Mouse (Mus musculus): ENCODE measurements around the gene Plagl2. TPM values are rescaled to one million over a fixed set of nuclear protein-coding genes. Genes with fewer than 3 reads are reported as not detected.

Gene Plagl2
- polyA plus RNA-seq, 1 experiment from 2014 or later: 14.8 TPM

- 63% methylated on average over 2 of the region's 2 CpGs for WGBS
- H3K36me3 ChIP-seq: peaks cover 99% of the 10 kb centered on the region
- H3K27ac ChIP-seq: no peak overlapping the region
- H3K4me1 ChIP-seq: no peaks in the 10 kb centered on the region
- no peaks in the 10 kb centered on the region for H3K9me3 ChIP-seq
- no peak overlapping the region for H3K4me3 ChIP-seq
- H3K27me3 ChIP-seq: no peaks in the 10 kb centered on the region
- no peak overlapping the region for H3K4me2 ChIP-seq
- no peak overlapping the region for H3K9ac ChIP-seq
- ATAC-seq (ENCODE audit: insufficient number of reproducible peaks, insufficient read depth, low FRiP score, low TSS enrichment, low read depth): no peak
Observed at GRCm38 (mm10) chr2:153186176-153186591, 55.0 kb downstream of the Plagl2 start.

DNA sequence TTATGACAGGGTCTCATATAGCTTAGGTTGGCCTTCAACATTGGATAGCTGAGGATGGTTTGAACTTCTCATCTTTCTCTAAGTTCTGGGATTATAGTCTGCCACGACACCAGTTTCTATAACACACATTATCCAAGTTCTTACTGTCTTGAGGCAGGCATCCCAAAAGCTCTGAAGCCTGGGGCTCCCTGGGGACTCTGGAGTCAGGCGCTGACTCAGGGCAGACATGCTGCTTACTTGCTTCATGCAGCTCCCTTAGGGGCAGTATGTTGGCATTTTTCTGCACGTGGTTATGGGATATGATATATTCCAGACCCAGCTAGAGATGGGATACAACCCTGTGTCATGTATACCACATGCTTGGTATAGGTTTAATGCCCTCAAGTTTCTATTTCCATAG lies 61.3 kb downstream of the Plagl2 start:
- WGBS: 67% methylated on average over 3 of the region's 3 CpGs
- Histone ChIP-seq H3K27me3 (no peaks in the 10 kb centered on the region), H3K4me3 (no peak overlapping the region), H3K9me3 (no peaks in the 10 kb centered on the region), H3K27ac (no peak overlapping the region), H3K4me2 (no peak overlapping the region), H3K4me1 (peaks cover 6% of the 10 kb centered on the region; the same call in 1 of the 2 replicates), H3K9ac (no peak overlapping the region), H3K36me3 (peaks cover 59% of the 10 kb centered on the region)
- no peak for ATAC-seq (ENCODE audit: insufficient number of reproducible peaks, insufficient read depth, low FRiP score, low TSS enrichment, low read depth)

DNA sequence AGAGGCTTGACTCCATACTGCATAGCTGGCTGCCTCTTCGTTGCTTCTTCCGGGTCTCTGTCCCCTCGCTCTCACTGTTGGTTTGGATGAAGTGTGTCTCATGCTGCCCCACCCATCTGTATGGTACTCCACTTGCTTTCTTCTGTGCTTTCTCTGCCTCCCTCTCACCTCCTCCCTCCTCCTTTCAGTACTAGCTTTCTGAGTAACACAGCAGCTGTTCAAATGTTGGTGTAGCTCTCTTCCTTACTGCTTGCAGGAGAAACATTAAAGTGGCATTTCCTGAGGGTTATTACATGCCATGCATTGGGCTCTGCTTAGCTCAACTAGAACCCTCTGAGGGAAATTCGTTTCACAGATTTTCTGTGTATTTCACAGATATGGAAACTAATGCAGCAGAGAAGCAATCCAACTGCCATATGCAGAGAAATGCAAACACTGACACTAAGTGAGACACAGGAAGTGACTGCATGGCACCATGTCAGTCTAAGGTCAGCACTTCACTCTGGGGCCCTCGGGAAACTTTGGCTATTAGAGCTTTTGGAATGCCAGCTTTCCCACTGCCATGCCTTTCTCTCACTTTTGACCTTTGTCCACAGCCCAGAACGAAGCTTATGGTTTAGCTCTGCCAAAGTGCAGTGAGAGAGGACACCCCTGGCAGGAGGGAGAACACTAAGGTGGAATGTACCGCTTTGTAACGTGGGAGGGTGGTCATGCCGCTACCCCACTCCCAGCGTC lies 61.9 kb downstream of the Plagl2 start:
- peaks cover 6% of the 10 kb centered on the region; the same call in 1 of the 2 replicates for H3K4me1 ChIP-seq
- no peaks in the 10 kb centered on the region for H3K27me3 ChIP-seq
- H3K9me3 ChIP-seq: no peaks in the 10 kb centered on the region
- H3K4me2 ChIP-seq: no peak overlapping the region
- no peak for ATAC-seq (ENCODE audit: insufficient number of reproducible peaks, insufficient read depth, low FRiP score, low TSS enrichment, low read depth)
- 80% methylated on average over 10 of the region's 10 CpGs for WGBS
- peaks cover 53% of the 10 kb centered on the region for H3K36me3 ChIP-seq
- H3K4me3 ChIP-seq: no peak overlapping the region
- no peak overlapping the region for H3K27ac ChIP-seq
- H3K9ac ChIP-seq: no peak overlapping the region

Other genes starting within 250 kb of the Plagl2 start
- gene Pdrg1, start 226.0 kb downstream of the Plagl2 start, polyA plus RNA-seq (2015; fragmentation: Nextera tagmentation; extraction: Ambion mirVana): 120 and 136 TPM in 2 replicates
- gene Xkr7, start 209.6 kb downstream of the Plagl2 start, polyA plus RNA-seq (2015; fragmentation: Nextera tagmentation; extraction: Ambion mirVana): 0.12 TPM in 1 of 2 replicates, not detected in the other
- gene Ccm2l, start 175.5 kb downstream of the Plagl2 start, polyA plus RNA-seq (2015; fragmentation: Nextera tagmentation; extraction: Ambion mirVana): 1.7 and 2.0 TPM in 2 replicates
- 8.0 and 8.9 TPM in 2 replicates for gene Hck, start 133.0 kb downstream of the Plagl2 start, polyA plus RNA-seq (2015; fragmentation: Nextera tagmentation; extraction: Ambion mirVana)
- gene Tm9sf4, start 80.1 kb downstream of the Plagl2 start, polyA plus RNA-seq (2015; fragmentation: Nextera tagmentation; extraction: Ambion mirVana): 85.7 and 88.2 TPM in 2 replicates
- 19.2 and 19.4 TPM in 2 replicates for gene Tspyl3, start 16.0 kb downstream of the Plagl2 start, polyA plus RNA-seq (2015; fragmentation: Nextera tagmentation; extraction: Ambion mirVana)
- 8.8 and 9.1 TPM in 2 replicates for gene Pofut1, start 107 bp upstream of the Plagl2 start, polyA plus RNA-seq (2015; fragmentation: Nextera tagmentation; extraction: Ambion mirVana)
- 5.9 and 6.3 TPM in 2 replicates for gene Kif3b, start 50.0 kb upstream of the Plagl2 start, polyA plus RNA-seq (2015; fragmentation: Nextera tagmentation; extraction: Ambion mirVana)
- 14.5 and 15.0 TPM in 2 replicates for gene Asxl1, start 104.4 kb upstream of the Plagl2 start, polyA plus RNA-seq (2015; fragmentation: Nextera tagmentation; extraction: Ambion mirVana)